Mouse (Mus musculus) thymus, adult 18-20 months (tissue): ENCODE measurements around the gene Olfr1396.
"Not testable (repeated sequence)": the region's sequence is repeated elsewhere in the genome, so short reads cannot be mapped to it uniquely, and the experiment has no call there.

Source experiments
- DNase-seq, 2 experiments: peaks; one replicate each; pipeline ENCODE4 v3.0.0; 2022; ENCODE audit warnings: mixed read lengths in 2 of 2

The Olfr1396 gene

DNA sequence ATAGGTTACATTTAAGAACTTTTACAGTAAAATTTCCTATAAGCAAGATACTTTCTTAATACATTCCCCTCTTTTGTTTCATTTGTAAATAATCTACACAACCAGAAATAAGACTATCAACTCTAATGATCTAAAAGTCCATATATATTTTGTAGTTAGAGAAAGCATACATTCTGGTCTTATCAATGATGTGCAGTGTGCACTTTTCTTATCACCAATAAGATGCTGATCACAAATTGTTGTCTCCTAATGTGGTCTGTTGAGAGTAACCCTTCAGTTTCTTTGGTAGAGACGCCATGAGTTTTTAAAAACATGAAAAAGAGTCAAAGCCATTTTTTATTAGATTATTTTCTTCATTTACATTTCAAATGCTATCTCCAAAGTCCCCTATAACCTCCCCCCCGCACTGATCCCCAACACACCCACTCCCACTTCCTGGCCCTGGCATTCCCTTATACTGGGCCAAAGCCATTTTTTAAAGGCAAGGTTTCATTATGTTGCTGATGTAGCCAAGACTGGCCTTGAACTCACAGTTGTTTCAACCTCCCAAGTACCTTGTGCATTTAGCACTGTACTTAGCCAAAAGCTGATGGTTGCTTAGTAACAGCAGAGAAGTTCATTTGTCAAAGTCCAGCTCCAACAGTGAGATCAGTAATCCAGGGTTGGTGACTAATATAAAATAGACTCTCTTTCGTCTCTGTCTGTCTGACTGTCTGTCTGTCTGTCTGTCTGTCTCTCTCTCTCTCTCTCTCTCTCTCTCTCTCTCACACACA lies 24.8 kb downstream of the Olfr1396 start:
- no peak for DNase-seq

DNA sequence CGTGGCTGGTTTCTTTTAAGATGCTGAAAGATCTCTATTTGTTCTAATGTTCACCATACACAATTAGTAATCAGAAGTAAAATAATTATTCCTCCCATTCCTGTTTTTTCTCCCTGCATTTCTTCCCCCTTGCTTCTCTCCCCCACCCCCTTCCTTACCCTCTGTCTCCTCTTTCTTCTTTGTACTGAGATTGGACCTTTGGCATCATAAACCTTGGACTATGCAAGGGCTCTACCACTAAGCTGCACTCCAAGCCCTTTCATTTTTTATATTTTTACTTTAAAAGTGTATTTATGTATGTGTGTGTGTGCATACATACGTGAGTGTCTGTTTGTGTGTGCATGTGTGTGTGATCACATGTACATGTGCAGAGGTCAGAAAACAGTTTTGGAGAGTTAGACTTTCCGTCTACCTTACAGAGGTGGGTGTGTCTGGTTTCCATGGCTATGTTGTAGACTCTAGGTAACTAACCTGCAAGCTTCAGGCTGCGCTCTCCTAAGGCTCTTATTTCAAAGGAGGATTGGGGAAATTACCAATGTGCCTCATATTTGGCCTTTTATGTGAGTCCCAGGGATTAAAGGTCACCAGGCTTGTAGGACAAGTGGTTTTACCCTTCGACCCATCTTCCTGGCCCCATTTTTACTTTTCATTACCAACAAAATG lies 25.6 kb downstream of the Olfr1396 start:
- no peak for DNase-seq

DNA sequence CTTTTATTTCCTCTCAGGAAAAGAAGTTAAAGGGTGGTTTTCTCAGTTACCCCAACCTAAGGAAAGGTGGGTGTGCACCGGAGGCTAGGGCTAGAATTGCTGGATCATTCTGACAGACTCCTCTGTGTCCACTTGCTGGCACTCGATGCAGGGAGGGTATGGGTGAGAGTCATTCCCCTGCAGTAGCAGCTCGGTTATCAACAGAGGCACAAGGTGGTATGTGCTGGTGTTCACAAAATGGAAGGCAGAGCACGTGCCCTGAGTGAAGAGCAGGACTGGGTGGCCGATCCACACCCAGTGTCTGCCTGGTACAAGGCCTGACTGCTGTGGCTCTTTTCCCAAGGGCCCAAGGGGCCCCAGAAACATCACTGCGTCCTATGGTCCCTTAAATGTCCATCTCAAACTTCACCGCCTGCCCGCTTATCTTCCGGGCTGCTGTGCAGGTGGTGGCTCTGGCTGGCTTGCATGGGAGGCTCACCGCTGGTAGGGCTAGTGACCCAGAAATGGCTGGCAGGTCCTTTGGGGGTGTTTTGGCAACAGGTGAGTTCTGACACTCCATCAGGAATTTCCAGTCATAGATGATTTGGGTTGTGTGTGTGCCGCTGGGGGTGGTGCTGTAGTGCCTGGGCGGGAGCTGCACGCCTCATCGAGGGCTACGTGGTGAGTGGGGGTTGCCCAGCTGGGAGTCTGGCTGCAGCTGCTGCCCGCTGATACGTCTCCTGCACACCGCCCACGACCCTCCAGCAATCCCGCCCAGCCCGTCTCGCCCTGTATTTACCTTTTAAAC lies 26.7 kb downstream of the Olfr1396 start:
- peak; percentile 61 to 74 for DNase-seq

DNA sequence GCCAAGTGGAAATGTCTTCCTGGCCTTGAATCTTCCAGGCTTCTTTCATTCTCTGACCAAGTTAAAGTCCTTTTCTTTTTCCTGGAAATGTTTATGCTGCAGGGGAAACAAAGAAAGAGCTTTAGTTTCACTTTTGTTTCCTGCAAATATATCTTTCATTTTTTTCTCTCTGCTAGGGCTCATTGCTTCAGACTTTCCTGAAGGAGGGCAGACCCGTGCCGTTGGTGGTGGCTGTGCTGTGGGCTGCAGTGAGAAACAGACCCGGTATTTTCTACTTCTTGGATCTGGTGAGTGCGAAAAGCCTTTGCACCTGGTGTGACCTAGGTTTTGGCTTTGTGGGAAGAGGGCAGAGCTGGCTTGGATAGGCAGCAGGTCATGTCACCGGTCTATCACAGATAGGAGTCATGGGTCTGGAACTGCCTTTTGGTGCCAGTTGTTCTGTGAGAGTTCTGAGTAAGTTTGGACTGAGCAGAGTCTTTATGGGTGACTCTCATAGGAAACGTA lies 27.8 kb downstream of the Olfr1396 start:
- peak in 1 of 2 experiments; percentile 32 for DNase-seq

DNA sequence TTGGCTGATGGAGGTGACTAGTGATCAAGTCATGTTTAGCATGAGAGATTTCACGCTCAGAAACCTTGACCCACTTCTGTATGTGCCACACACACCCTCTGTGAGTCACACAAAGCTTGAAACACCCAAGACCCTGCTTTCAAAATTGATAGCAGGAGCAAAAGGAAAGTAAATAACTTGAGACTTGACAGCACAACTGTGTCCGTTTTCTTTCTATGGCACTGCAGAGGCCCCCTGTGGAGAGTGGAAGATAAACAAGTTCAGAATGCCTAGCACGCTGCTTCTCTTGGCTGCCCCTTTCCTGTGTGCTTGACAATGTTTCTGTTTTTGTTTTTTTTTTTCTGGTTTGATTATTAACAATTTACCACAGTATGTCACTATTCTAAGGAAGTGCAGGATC lies 29.8 kb downstream of the Olfr1396 start:
- peak in 1 of 2 experiments; percentile 50 for DNase-seq

DNA sequence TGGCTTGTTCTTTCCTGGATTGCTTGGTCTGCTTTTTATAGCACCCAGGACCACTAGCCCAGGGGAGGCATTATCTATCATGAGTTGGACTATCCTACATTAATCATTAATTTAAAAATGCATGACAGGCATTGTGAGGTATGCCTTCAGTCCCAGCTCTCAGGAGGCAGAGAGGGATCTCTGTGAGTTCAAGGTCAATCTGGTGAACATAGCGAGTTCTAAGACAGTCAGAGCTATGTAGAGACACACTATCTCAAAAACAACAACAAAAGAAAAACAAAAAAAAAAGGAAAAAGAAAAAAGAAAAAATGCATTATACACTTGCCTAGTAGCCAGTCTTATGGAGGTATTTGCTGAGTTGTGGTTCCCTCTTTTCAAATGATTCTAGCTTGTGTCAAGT lies 30.3 kb downstream of the Olfr1396 start:
- DNase-seq: no peak

DNA sequence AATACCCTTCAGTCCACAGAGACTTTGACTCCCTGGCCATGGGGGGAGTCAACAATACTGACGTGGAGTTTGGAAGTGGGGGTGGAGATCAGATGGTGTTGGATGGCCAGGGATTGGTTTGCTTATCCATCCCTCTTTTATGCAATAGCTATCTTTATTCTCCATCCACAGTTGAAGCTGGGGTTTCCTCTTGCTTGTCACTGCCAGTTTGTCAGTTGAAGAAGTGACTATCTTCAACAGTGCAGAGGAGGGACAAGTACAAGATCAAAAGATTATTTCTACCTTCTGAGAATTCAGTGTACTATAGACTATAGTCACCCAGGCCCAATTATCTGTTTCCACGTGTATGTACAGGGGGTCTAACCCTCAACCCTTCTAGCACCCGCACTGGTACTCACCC lies 30.9 kb downstream of the Olfr1396 start:
- no peak for DNase-seq

DNA sequence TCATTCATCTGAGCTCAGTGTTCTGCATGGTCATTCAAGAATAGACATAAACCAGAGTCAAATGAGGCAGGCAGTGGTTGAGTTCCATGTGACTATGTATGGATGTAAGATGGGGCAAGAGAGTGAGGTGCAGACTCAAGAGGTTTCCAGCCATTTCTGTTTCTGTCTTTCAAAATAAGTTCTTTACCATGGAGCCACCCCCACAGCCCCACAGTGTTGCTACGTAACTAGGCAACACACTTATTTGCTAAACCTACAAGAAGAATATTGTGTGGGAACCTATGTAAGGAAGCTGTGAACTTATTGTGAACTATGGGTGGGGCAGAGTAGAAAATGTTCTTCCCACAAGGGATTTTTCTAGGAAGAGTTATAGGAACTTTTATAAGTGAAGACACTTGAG lies 31.5 kb downstream of the Olfr1396 start:
- no peak for DNase-seq

DNA sequence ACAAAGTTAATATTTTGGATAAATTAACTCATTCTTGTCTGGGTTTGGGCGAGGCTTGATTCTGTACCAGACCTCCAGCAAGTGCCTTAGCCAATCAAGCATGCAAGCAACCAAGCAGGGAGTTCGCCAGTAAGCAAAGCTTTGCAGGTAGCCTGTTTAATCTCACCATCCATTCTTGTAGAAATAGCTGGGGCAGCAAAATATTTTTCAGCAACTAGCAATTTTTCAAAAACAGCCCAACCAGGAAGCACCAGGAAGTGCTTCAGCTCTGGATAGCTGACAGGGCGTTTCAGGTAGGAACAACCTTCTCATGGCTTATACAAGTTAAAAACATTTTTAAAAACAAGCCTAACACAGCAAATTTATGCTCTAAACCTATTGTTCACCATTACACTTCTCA lies 32.8 kb downstream of the Olfr1396 start:
- no peak for DNase-seq

DNA sequence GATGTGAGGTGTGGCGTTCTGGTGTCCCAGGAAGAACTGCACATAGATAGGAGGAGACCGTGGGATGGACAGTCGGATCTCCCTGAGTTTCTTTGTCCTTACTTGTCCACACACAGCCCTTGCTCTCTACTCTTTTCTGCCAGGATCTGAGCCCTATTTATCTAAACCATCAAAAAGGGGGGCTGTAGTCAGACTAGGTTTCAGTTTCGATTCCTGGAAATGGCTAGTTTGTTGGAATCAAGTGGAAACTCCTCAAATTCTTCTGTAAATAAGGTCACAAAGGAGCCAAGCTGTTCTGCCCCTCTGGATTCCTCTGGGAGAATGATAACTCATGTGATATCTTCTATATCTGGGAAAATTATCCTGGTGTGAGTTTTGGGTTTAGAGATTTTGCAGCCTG lies 33.3 kb downstream of the Olfr1396 start:
- no peak for DNase-seq

DNA sequence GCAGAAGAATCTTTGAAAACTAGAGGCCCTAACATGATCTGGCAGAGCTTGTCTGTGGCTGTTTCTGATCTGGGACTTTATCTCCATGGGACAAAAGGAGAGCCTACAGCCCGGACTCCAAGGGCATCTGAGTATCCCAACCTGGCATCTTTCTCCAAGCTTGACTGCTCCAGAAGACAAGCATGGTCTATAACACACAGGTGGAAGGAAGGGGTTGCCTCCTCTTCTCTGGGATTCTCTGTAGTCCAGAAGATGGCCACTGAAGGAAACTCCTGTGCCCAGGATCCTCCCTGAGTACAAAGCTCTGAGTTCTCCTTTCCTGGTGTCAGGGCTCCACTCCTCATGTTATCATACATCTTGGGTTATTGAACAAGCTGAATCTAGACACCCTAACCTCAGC lies 34.0 kb downstream of the Olfr1396 start:
- no peak for DNase-seq

DNA sequence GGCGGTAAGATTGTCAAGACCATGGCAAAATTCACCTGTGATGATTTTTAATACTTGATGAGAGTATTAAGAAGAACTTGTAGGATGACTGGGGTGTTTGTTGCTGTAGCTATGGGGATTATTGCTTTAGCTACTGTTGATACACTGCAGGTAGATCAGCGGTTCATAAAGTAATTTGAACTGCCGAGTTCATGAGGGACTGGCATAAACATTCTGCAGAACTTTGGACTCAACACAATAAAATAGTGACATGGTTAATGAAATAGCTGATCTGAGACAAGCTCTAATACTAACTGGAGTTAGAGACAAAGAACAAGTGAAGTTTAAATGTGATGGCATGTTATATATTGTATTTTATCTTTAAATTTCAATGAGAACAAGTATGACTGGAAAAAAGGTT lies 36.0 kb downstream of the Olfr1396 start:
- no peak for DNase-seq

DNA sequence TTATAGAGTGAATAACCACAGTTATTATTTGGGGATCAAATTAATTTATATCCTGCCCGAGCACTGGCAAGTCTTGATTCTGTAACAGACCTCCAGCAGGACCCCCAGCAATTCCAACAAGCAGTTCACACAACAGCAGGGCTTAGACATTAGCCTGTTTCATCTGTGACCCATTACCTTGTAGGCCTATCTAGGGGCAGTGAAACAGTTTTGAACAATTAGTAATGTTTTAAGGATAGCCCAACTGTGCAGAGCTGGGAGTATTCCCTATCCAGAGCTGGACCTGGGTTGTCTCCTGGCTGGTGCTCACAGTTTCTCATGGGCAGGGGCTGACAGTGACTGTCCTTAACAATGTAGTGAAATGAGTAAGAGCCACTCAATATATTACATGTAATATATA lies 37.7 kb downstream of the Olfr1396 start:
- no peak for DNase-seq

DNA sequence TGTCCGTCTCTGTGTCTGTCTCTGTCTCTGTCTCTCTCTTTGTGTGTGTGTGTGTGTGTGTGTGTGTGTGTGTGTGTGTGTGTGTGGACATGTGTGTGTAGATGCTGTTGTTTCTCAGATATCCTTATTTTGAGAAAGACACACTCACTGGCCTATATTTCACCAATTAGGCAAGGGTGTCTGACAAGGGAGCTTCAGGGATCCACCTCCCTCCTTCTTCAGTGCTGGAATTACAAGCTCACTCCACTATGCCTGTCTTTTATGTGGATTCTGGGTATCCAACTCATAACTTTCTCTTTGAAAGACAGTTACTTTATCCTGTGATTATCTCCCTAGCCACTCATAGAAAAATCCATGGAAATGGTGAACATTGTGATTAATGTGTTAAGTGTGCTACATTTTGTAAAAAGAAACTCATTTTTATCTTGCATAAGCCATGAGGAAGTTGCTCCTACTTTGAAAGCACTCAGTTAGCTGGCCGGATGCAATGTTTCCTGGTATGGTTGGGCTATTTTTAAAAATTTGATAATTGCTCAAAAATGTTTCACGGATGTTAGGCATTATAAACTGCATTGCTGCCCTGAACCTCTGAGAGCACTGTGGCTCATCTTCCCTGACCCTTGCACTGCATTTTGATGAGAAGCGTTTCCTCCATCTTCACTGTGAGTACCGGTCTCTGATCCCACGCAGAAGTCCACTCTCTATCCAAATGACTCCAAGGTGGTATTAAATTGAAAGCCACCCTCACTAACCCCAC lies 38.5 kb downstream of the Olfr1396 start, which contains the start of gene Ifi47:
Gene Ifi47 (plus strand): TSS at position 587 of the 757 bp plus-strand sequence.
- DNase-seq: not testable (repeated sequence)

DNA sequence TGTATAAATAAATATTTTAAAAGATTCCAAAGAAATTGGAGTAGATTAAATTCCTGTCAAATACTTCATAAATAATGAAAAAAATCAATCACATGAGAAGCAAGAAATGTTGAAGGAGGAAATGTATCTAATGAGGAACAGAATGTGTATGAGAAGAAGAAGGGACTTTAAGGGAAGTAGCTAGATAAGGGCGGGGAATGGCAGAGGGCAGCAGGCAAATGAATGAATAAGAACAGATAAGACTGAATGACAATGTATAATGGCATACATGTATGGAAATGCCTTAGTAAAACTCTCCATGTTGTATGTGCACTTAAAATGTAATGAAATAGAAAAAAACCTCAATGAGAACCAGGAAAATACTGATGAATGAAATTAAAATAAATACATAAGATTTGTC lies 46.3 kb downstream of the Olfr1396 start:
- no peak for DNase-seq

DNA sequence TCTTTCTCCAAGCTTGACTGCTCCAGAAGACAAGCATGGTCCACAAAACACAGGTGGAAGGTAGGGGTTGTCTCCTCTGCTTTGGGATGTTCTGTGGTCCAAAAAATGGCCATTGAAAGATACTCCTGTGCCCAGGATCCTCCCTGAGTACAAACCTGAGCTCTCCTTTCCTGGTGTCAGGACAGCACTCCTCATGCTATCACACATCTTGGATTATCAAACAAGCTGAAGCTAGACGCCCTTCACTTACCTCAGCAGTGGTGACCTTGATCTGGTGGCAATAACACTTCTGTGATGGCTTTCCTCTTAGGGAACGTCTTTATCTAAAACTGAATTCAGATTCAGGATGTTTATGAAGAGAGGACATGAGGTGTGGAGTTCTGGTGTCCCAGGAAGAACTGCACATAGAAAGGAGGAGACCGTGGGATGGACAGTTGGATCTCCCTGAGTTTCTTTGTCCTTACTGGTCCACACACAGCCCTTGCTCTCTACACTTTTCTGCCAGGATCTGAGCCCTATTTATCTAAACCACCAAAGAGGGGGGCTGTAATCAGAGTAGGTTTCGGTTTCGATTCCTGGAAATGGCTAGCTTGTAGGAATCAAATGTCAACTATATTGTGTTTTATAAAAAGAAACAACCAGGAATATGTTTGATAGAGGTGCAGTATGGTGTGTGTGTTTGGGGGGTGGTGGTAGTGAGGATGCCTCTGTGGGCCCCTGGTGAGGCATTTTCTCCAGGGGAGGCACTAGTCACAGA lies 50.8 kb downstream of the Olfr1396 start, which contains the start of gene Tgtp2:
Gene Tgtp2 (minus strand): TSS at position 494 of the 757 bp plus-strand sequence.
- DNase-seq: not testable (repeated sequence)

DNA sequence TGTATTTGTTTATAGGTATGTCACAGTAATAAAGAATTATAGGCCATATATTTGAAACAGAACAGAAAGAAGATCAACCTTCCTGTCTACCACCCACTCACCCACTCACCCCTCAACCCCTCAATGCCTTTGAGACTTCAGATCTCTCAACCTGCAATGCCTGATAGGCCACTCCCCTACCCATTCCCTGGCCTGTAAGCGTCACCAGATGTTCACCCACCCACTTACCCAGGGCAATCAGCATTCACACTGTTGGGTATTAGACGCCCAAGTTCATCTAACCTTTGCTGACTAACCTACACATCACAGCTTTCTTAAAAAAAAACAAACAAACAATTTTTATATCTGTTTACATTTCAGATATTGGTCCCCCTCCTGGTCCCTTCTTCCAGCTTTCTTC lies 52.8 kb downstream of the Olfr1396 start:
- DNase-seq: not testable (repeated sequence)

DNA sequence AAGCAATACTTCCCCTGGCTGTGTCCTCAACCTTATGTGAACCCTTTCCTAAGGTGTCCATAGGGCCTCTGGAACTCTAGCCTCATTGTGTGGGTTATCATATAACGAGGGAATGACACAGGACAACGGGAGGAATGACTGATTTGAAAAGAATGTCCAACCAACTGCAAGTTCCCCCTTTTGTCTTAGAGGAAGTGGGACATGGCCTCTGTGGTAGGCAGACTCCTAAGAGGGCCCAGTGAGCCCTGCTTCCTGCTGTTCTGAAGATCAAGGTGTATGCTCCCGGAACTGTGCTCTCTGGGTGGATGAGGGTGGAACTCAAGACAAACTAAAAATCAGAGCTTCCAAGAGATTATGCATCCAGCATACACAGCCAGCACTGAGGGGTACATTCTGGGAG lies 54.6 kb downstream of the Olfr1396 start:
- DNase-seq: not testable (repeated sequence)
